Mouse (Mus musculus): Measurements from ENCODE around the gene Naaladl2.
"Not testable (repeated sequence)": the region's sequence is repeated elsewhere in the genome, so short reads cannot be mapped to it uniquely, and the experiment has no call there.

Gene Naaladl2

DNA sequence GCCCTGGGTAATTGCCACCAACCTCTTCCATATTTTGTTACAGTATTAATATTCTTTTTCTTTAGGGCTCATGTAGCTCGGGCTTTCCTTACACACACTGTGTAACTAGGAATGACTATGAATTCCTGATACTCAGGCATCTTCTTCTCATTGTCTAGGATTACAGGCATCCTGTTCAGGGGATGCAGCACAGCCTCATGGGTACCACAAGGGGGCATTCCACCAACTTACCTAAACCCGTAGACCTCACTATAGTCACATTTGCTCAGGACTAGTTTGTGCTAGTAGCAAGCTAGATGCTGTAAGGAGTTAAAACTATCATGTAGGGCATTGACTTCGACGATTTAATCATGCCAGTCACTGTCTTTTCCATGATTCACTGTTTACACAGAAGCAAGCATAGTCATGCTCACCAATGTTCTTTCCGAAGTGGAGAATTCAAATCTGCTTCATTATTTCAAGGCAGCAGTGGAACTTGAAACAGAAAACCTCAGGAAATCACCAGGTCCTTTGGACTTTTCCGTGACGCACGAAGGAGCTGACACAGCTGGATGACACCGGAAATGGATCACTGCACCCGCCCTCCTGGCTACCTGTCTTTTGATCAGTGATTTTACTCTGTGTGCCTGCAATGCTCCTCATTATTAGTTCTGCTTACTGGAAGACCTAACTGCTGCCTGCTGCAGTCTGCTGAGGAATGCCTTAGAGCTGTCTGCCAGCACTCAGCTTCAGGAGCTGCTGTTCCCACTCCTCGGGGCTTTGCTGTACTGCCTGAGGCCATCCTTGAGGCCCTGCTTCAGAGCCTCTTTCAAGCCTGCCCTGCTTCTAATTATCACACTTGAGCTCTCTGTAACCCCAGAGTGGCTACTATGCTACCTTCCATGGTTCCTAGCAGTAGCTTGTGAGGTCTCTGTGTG, 822.3 kb downstream of the Naaladl2 start:
- in situ Hi-C loops (cut with MboI, MseI) = no loop called here

DNA sequence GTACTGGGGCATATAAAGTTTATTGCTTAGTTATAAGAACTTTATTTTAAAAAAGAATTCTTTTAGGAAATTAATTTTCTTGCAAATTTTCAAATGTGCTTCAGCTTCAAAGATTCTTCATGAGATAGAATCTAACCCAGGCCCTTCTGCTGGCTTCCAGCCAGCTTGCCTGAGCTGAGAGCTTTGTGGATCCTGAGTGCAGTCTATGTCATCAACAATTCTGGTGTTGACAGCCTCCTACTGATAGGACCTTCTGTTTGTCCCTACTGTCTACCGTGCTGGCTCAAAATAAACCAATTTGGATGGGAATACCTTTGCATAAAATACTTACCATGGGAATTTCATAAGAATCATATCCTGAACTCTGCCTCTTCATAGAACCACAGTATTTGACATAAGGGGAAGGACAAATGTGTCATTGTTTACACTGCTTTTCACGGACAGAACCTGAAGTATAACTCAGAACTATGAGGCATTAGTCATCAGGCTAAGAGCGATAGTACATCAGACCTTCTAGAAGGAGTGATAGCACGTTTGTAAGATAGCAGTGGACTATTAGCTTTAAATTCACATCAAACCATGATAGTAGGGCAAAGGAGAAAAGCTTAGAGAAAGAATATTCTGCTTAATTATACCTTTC, 829.3 kb downstream of the Naaladl2 start:
- in situ Hi-C loops (cut with MboI, MseI) = no loop called here

DNA sequence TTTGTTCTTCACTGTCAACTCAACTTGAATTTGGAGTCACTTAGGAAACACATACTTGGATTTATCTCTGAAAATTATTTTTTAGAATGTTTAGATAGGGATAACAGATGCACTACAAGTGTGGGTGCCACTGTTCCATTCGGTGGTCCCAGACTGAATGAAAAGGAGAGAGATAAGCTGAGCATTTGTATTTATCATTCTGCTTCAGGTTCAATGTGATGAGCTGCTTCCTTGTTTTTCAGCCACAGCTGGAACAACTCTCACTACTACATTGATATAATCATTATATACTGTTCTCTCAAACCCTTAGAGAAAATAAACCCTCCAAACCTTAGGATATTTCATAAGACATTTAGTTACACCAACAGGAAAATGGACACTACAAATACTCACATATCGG, 918.6 kb downstream of the Naaladl2 start:
- in situ Hi-C loops (cut with MboI, MseI) = no loop called here

DNA sequence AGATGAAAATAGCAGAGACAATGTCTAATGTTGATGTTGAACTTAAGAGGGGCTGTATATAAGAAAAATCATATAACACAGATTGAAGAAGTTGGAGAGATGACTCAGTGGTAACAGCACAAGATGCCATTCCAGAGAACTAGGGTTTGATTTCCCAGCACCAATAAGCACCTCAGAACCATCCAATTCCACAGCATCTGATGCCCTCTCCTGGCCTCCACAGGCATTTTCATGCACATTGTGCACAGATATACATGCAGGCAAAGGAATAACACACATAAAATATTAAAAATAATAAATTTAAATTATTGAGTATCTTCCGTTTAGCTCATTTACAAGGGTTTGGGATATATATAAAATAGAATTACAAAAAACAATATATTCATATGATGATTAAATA, 926.6 kb downstream of the Naaladl2 start:
- in situ Hi-C loops (cut with MboI, MseI) = no loop called here

DNA sequence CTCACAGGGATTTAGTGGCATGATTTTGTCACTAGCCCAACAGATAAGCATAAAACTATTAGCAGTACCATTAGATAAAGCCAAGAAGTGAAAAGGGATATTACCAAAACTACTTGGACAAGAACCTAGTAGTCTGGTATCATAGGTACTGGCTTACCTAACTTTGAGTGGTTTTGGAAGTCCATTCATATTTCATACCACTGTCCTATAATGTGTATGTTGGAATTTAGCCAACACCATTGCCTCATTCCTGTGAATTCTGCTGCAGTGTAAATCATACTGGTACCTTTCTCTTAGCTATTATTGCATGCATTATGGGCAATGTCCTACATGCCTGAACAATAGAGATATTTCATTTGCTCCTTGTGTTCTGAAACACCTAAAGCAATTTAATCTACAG, 977.5 kb downstream of the Naaladl2 start:
- in situ Hi-C loops (cut with MboI, MseI) = no loop called here

DNA sequence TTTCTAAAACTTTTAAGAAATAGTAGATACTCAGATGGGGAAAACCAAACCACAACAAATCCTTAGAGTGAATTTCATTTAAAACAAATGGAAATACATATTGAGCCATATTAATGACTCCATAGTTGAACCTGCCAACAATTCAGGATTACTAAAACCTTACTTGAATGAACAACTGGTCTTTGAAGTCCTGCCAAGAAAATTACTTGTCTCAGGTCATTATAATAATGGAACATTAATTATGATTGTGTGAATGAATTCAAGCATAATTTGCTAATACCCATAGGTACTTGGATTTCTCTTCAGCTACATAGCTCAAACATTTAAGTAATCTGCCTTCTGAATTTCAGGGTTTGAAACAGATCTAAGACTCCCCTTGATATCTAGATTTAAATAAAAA, 980.1 kb downstream of the Naaladl2 start:
- in situ Hi-C loops (cut with MboI, MseI) = no loop called here

DNA sequence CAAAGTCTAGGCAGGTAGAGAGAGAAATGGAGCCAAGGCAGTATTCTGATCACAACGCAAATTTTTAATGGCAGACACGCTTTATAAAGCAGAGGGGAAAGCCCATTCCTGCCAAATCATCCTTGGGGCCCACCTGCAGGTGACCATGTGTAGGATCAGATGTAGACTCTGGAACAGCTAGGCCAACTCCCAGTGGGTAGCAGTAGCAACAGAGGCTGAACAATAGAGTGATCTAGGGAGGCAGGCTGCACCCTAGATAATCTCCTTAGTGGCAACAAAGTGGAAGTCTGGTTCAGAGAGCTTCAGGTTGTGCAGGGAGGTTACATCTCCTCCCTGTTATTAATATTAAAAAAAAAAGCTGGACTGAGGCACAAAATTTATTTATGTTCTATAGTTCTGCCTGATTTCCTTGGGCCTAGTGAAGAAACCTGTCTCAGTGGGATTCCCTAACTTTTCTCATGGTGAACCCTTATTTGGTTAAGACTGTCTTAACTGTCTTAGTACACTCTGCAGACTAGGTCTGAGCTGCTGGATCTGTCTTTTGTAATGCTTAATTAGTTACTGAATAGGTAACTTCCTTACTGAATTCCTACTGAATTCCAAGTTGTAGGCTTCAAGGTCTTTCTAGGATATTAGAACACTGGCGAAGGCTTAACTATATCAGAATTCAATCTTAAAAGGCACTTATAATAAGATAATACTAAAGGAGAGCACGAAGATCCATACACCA, 992.8 kb downstream of the Naaladl2 start:
- in situ Hi-C loops (cut with MboI, MseI) = not testable (repeated sequence)

DNA sequence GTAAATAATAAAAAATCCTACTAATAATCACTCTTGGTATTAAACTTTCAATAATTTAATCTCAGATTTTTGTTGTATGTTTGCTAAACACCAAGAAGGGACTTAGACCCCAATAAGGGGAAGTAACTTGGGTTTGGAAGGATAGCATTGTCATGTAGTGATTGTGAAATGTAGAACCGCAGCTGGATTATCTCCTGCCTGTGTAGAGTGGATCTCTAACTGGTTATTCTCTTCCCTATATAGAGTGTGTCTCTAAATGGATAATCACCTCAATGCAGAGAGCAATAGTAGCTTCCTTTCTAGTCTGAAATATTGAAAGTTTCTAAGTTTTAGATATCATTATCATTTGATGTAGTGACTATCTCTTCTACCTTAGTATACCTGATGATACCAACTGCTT, 1001.3 kb downstream of the Naaladl2 start:
- in situ Hi-C loops (cut with MboI, MseI) = no loop called here

DNA sequence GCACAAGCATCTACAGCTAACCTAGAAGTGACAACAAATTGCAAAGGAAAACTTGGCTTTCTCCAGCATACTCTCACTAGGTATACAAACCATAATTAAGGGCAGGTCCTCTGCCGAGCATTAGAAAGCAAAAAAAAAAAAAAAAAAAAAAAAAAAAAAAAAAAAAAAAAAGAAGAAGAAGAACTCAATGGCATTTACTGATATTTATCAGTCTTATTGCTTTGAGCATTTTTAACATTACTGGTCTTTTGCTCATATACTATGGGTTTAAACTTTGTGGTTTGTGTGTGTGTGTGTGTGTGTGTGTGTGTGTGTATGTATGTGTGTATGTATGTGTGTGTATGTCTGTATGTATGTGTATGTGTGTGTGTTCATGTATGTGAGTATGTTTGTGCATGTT, 1006.1 kb downstream of the Naaladl2 start:
- in situ Hi-C loops (cut with MboI, MseI) = no loop called here

DNA sequence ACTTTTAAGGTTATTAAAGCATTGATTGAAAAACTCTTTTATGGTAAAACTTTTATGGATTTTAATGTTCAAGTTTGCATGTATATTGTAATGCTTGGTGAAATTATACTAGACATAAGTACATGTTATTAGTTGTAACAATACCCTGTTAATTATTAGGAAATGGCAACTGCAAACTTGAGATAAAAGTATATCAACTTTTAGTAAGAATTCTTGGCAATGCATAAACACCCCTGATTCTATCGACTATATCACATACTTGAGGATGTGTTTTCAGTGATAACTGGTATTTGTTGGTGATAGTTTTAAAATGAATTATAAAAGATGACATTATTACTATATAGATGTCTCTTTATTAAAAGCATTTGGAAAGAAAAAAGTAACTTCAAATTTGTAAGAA, 1017.9 kb downstream of the Naaladl2 start:
- in situ Hi-C loops (cut with MboI, MseI) = no loop called here

DNA sequence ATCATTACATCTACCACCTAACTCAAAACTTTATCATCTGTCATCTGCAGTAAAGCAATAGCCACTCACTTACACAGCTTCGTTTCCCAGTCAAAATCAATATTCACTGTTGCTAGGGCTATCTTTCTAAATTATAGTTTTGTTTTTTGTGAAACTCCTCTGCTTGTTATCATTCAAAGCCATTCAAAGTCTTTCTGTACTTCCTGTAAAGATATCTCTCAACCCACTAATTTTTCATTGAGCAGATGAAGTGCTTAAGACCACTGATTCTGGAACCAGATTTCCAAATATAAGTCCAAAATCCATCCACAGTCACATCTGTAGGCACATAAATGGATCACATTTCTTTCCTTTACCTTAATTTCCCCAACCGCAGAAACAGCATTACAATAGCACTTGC, 1020.0 kb downstream of the Naaladl2 start:
- in situ Hi-C loops (cut with MboI, MseI) = no loop called here

DNA sequence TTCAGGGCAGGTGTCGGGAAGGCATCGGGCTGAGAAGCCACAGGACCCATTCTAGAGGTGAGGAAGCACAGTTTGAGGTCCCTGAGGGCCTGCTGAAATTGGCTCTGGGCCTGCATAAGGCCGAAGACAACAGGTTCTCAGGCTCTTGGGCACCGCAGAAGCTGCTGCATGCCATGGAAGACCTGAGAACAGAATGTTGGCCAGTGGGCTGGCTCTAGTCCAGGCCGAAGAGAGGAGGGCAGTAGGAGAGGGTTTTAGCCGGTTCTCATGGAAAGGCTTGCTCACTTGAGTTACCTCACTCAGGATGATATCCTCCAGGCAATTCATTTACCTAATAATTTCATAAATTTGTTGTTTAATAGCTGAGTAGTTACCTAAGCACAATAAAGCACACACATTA, 1025.9 kb downstream of the Naaladl2 start:
- in situ Hi-C loops (cut with MboI, MseI) = no loop called here

DNA sequence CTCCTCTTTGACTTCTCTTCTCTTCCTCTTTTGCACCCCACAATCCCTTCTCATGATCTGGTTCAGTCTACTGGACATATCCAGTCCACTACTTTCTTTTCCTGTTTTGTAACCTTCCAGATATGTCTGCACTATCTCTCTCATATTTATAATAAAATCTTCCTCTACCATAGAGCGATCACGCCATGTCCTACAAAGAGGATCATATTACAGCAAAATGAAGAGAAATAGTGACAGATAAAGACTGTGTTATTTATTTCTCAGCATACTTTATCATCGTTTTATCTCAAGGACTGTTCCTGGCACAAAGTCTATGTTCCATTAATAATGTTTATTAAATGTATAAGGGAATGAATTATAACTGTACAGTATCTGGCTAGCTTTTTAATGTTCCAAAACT, 1029.2 kb downstream of the Naaladl2 start:
- in situ Hi-C loops (cut with MboI, MseI) = no loop called here

DNA sequence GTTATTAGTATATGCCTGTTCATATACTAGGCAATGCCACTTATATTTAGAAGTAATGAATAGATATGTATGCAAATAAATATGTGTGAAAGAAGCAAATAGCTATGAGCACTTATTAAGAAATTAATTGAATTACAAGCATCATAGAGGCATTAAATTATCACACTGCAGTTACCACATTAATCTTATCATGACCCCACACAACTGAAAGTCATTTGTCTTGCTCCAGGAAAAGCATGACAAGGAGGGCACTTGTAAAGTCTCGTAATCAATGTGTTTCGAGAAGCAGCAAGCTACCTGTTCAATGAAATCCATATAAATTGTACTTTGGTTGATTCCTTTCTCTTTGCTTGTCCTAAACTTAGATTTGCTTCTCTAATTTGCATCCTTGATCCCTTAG, 1030.7 kb downstream of the Naaladl2 start:
- in situ Hi-C loops (cut with MboI, MseI) = no loop called here

DNA sequence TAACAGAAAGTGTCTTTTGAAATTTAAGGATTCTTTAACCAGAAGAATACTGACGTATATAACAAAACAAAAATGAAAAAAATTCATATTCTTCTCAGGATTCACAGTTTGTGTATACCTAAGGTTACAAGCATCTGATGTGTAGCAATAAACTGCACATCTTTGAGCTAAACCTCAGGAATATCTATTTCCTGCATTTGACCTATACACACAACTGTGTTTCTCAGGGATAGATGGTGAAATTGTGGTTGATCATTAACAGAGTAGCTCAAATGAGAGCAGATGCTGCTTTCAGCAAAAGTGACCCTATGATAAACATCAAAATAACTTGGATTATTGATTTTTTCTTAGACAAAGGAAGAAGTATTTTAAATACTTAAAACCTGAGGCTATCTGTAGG, 1037.7 kb downstream of the Naaladl2 start:
- in situ Hi-C loops (cut with MboI, MseI) = no loop called here

DNA sequence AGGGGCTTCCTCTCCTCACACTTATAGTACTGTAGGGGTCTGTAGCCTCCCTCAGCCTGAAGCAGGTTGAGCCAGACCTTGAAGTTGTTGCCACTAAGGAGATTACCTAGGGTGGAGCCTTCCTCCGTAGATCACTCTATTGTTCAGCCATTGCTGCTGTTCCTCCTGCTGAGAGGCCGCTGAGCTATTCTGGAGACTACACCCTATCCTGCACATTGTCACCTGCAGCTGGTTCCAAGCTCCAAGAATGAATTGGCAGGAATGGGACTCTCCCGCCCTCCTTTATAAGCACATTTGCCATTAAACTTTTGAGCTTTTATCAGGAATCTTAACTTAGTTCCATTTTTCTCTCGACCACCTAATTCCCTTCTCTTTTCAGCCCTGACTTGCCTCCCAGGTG, 1064.3 kb downstream of the Naaladl2 start:
- in situ Hi-C loops (cut with MboI, MseI) = no loop called here

DNA sequence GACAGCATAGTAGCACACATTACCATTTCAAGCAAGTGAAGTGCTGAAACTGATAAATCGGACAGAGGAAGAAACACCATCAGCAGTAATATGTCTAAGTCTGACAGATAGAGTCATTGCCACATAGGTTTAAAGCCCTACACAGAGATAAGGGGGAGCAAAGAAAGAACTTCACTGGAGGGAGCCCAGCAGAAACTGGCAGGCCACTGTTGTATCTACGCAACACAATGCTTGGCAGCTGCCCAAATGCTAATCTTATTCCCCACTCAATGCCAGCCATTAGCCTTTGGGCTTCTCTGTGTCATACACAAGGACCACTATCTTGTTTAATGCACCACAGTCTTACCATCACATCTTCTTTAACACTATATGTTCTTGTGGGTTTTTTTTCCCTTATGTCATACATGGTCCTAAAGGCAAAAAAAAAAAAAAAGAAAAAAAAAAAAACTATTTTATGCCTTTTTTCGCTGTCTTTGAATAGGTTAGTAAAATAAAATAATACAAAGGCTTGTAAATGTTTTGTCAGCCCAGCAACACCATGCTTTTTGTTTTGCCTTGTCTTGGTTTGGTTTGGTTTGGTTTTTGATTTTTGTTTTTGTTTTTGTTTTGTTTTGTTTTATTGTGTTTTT, 1072.8 kb downstream of the Naaladl2 start:
- in situ Hi-C loops (cut with MboI, MseI) = no loop called here

DNA sequence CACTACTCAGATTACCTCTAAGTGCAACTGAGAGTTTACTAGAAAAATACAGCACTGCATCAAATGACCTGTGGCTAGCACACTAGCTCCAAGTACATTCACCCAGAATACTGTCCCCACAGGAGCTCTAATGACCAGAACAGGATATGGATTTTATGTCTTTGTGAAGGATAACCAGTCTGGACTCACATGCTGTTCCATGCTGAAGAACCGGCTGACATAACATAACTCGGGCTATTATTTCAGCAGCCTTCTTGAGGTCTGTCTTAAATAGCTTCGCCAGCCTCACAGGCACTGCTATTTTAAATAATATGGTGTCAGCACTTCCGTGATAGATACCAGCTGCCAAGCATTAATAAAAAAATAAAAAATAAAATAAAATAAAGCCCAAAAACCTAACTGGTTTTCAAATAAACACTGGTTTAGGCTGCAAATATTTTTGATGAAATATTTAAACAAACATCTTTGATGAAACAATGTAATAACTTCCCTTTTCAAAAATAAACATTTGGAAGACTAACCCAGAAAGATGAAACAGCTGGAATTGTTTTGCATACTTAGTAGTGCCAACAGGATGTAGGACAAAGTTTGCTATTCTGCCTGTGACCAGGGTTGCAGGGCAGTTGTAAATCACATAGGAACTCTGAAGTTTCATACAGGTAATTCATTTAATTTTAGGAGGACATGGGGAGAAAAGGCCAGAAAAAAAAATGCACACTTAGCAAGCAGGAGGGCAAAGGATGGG, 1073.5 kb downstream of the Naaladl2 start:
- in situ Hi-C loops (cut with MboI, MseI) = no loop called here

DNA sequence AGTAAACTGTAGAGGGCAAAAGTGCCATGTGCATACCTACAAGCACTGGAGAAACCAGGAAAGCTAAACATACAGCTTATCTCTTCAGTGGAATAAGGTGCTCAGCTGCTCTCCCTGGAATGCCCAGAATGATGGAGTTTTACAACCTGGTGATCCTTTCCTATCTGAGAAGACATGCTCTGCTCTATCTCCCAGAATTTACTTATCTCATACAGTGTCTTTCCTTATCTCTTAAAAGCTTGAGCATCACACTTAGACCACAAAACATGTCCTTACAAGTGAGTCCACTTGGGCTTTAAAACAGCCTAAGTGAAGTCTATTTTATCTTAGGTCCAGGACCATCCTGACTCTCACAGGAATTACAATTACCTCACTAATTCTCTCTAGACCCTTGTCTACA, 1095.8 kb downstream of the Naaladl2 start:
- in situ Hi-C loops (cut with MboI, MseI) = no loop called here

DNA sequence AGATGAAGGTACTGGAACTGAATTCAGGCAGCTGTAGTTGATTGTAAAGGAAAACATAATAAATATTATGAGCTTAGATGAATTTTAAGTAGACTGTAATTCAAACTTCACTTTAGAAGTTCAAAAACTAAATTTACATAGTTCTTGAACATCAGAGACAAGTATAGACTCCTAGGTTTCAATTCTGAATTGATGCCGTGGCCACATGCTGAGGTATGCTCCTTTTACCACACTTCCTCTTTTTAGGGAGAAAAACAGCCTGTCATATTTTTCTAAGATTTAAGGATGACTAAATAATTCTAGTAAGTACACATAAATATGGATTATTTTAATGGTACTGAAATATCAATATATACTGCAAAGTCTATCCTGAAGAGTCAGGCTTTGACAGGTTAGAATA, 1142.3 kb downstream of the Naaladl2 start:
- in situ Hi-C loops (cut with MboI, MseI) = no loop called here

DNA sequence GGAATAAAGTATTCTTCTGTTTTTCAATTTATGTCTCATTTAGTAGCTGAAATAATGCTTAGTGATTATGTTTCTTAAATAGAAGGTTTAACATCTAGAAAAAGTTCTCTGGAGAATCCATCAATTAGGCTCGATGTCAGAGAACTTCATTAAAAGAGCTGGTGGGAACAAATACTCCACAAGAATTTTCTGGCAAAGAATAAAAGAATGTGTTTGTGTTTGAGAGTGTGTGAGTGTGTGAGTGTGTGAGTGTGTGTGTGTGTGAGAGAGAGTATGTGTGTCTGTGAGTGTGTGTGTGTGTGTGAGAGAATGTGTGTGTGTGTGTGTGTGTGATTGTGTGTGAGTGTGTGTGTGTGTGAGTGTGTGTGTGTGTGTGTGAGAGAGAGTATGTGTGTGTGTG, 1170.3 kb downstream of the Naaladl2 start:
- in situ Hi-C loops (cut with MboI, MseI) = no loop called here

All from T-helper 1 cell (primary cell).